Mouse (Mus musculus): Measurements from ENCODE around the gene Glt1d1. TPM values are rescaled to one million over a fixed set of nuclear protein-coding genes. Genes with fewer than 3 reads are reported as not detected.

Gene Glt1d1
- polyA plus RNA-seq, 1 experiment from 2014 or later = 1.5 TPM

GRCm38 (mm10) chr5:127638177-127638576, 6.1 kb downstream of the Glt1d1 start:
- Histone ChIP-seq H3K9me3 (ENCODE audit: control insufficient read depth, low read length) (peaks cover 4% of the 10 kb centered on the region; the same call in 1 of the 2 replicates), H3K4me1 (replicated peaks; ENCODE audit: control insufficient read depth, insufficient read depth, low read length) (no peaks in the 10 kb centered on the region; the same call in 1 of the 2 replicates), H3K36me3 (ENCODE audit: control insufficient read depth, insufficient read depth, low read length) (no peaks in the 10 kb centered on the region), H3K27me3 (ENCODE audit: control insufficient read depth, insufficient read depth, low read length) (no peaks in the 10 kb centered on the region), H3K9ac (ENCODE audit: low read length) (no peak overlapping the region), H3K4me2 (ENCODE audit: low read depth, low read length, severe bottlenecking) (no peak overlapping the region), H3K4me3 (ENCODE audit: low read depth, low read length) (no peak overlapping the region), H3K27ac (ENCODE audit: low read depth, low read length) (no peak overlapping the region)
- 83% methylated on average over 2 of the region's 2 CpGs for WGBS
- DNase-seq (ENCODE audit: low spot score) (no peak), ATAC-seq (replicated peaks; ENCODE audit: low FRiP score) (no peak)

GRCm38 (mm10) chr5:127639067-127639605, 7.1 kb downstream of the Glt1d1 start:
- Histone ChIP-seq H3K27me3 (ENCODE audit: control insufficient read depth, insufficient read depth, low read length) (no peaks in the 10 kb centered on the region), H3K27ac (ENCODE audit: low read depth, low read length) (no peak overlapping the region), H3K9me3 (ENCODE audit: control insufficient read depth, low read length) (peaks cover 4% of the 10 kb centered on the region; the same call in 1 of the 2 replicates), H3K4me3 (ENCODE audit: low read depth, low read length) (no peak overlapping the region), H3K9ac (ENCODE audit: low read length) (no peak overlapping the region), H3K4me2 (ENCODE audit: low read depth, low read length, severe bottlenecking) (no peak overlapping the region), H3K36me3 (ENCODE audit: control insufficient read depth, insufficient read depth, low read length) (no peaks in the 10 kb centered on the region), H3K4me1 (replicated peaks; ENCODE audit: control insufficient read depth, insufficient read depth, low read length) (no peaks in the 10 kb centered on the region)
- 89% methylated on average over 6 of the region's 6 CpGs for WGBS
- DNase-seq (ENCODE audit: low spot score) (no peak), ATAC-seq (replicated peaks; ENCODE audit: low FRiP score) (no peak)

DNA sequence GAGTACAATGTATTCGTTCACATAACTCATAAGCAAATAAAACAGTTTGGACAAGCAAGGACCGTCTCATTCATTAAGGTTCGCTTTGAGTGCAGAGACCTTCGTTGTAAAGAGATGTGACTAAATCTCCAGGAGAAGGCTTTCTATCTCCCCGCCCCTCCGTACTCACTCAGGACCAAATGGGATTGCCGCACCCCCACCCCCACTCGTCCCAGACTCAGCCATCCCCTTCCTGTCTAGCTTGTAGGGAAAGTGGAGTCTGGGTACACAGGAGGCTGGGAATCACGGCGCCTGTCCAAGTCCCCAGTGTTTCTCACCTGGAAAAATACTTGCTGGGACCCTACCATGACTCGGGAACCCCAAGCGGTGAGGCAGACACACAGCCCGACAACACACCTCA, 7.6 kb downstream of the Glt1d1 start:
- Histone ChIP-seq H3K9me3 (ENCODE audit: control insufficient read depth, low read length) (peaks cover 4% of the 10 kb centered on the region; the same call in 1 of the 2 replicates), H3K4me2 (ENCODE audit: low read depth, low read length, severe bottlenecking) (no peak overlapping the region), H3K36me3 (ENCODE audit: control insufficient read depth, insufficient read depth, low read length) (no peaks in the 10 kb centered on the region), H3K27ac (ENCODE audit: low read depth, low read length) (no peak overlapping the region), H3K27me3 (ENCODE audit: control insufficient read depth, insufficient read depth, low read length) (no peaks in the 10 kb centered on the region), H3K4me3 (ENCODE audit: low read depth, low read length) (no peak overlapping the region), H3K4me1 (replicated peaks; ENCODE audit: control insufficient read depth, insufficient read depth, low read length) (no peaks in the 10 kb centered on the region), H3K9ac (ENCODE audit: low read length) (no peak overlapping the region)
- no peak for ATAC-seq (replicated peaks; ENCODE audit: low FRiP score)
- 95% methylated on average over 13 of the region's 13 CpGs for WGBS
- DNase-seq (ENCODE audit: low spot score) = no peak

GRCm38 (mm10) chr5:127640359-127640758, 8.3 kb downstream of the Glt1d1 start:
- DNase-seq (ENCODE audit: low spot score) (no peak), ATAC-seq (replicated peaks; ENCODE audit: low FRiP score) (no peak)
- Histone ChIP-seq H3K27me3 (ENCODE audit: control insufficient read depth, insufficient read depth, low read length) (no peaks in the 10 kb centered on the region), H3K9me3 (ENCODE audit: control insufficient read depth, low read length) (peaks cover 4% of the 10 kb centered on the region; the same call in 1 of the 2 replicates), H3K4me1 (replicated peaks; ENCODE audit: control insufficient read depth, insufficient read depth, low read length) (no peaks in the 10 kb centered on the region), H3K27ac (ENCODE audit: low read depth, low read length) (no peak overlapping the region), H3K9ac (ENCODE audit: low read length) (no peak overlapping the region), H3K4me2 (ENCODE audit: low read depth, low read length, severe bottlenecking) (no peak overlapping the region), H3K4me3 (ENCODE audit: low read depth, low read length) (no peak overlapping the region), H3K36me3 (ENCODE audit: control insufficient read depth, insufficient read depth, low read length) (no peaks in the 10 kb centered on the region)
- 97% methylated on average over 3 of the region's 3 CpGs for whole genome bisulfite sequencing

GRCm38 (mm10) chr5:127641185-127641958, 9.3 kb downstream of the Glt1d1 start:
- Histone ChIP-seq H3K27me3 (ENCODE audit: control insufficient read depth, insufficient read depth, low read length) (no peaks in the 10 kb centered on the region), H3K9me3 (ENCODE audit: control insufficient read depth, low read length) (peaks cover 4% of the 10 kb centered on the region; the same call in 1 of the 2 replicates), H3K4me1 (replicated peaks; ENCODE audit: control insufficient read depth, insufficient read depth, low read length) (no peaks in the 10 kb centered on the region), H3K36me3 (ENCODE audit: control insufficient read depth, insufficient read depth, low read length) (no peaks in the 10 kb centered on the region), H3K4me2 (ENCODE audit: low read depth, low read length, severe bottlenecking) (no peak overlapping the region), H3K27ac (ENCODE audit: low read depth, low read length) (no peak overlapping the region), H3K9ac (ENCODE audit: low read length) (no peak overlapping the region), H3K4me3 (ENCODE audit: low read depth, low read length) (no peak overlapping the region)
- no peak for DNase-seq (ENCODE audit: low spot score)
- WGBS = 93% methylated on average over 15 of the region's 15 CpGs
- ATAC-seq (replicated peaks; ENCODE audit: low FRiP score) = no peak

- Histone ChIP-seq H3K9ac (ENCODE audit: low read length) (no peak overlapping the region), H3K4me2 (ENCODE audit: low read depth, low read length, severe bottlenecking) (no peak overlapping the region), H3K27me3 (ENCODE audit: control insufficient read depth, insufficient read depth, low read length) (no peaks in the 10 kb centered on the region), H3K27ac (ENCODE audit: low read depth, low read length) (no peak overlapping the region), H3K4me1 (replicated peaks; ENCODE audit: control insufficient read depth, insufficient read depth, low read length) (no peaks in the 10 kb centered on the region), H3K36me3 (ENCODE audit: control insufficient read depth, insufficient read depth, low read length) (peaks cover 5% of the 10 kb centered on the region; the same call in 1 of the 2 replicates), H3K9me3 (ENCODE audit: control insufficient read depth, low read length) (no peaks in the 10 kb centered on the region), H3K4me3 (ENCODE audit: low read depth, low read length) (no peak overlapping the region)
- DNase-seq (ENCODE audit: low spot score) (peak; percentile 55), ATAC-seq (replicated peaks; ENCODE audit: low FRiP score) (no peak)
- 82% methylated on average over 6 of the region's 6 CpGs for WGBS
These were observed 16.0 kb downstream of the Glt1d1 start for GRCm38 (mm10) chr5:127648046-127648445.

GRCm38 (mm10) chr5:127649077-127649476, 17.0 kb downstream of the Glt1d1 start:
- Histone ChIP-seq H3K4me1 (replicated peaks; ENCODE audit: control insufficient read depth, insufficient read depth, low read length) (no peaks in the 10 kb centered on the region), H3K9ac (ENCODE audit: low read length) (no peak overlapping the region), H3K9me3 (ENCODE audit: control insufficient read depth, low read length) (no peaks in the 10 kb centered on the region), H3K4me2 (ENCODE audit: low read depth, low read length, severe bottlenecking) (no peak overlapping the region), H3K36me3 (ENCODE audit: control insufficient read depth, insufficient read depth, low read length) (peaks cover 5% of the 10 kb centered on the region; the same call in 1 of the 2 replicates), H3K27ac (ENCODE audit: low read depth, low read length) (no peak overlapping the region), H3K4me3 (ENCODE audit: low read depth, low read length) (no peak overlapping the region), H3K27me3 (ENCODE audit: control insufficient read depth, insufficient read depth, low read length) (no peaks in the 10 kb centered on the region)
- ATAC-seq (replicated peaks; ENCODE audit: low FRiP score) (no peak), DNase-seq (ENCODE audit: low spot score) (peak; percentile 56)

GRCm38 (mm10) chr5:127658257-127658656, 26.2 kb downstream of the Glt1d1 start:
- Histone ChIP-seq H3K27ac (ENCODE audit: low read depth, low read length) (no peak overlapping the region), H3K4me3 (ENCODE audit: low read depth, low read length) (no peak overlapping the region), H3K9ac (ENCODE audit: low read length) (no peak overlapping the region), H3K36me3 (ENCODE audit: control insufficient read depth, insufficient read depth, low read length) (no peaks in the 10 kb centered on the region; the same call in 1 of the 2 replicates), H3K9me3 (ENCODE audit: control insufficient read depth, low read length) (peaks cover 3% of the 10 kb centered on the region; the same call in 1 of the 2 replicates), H3K4me2 (ENCODE audit: low read depth, low read length, severe bottlenecking) (no peak overlapping the region), H3K27me3 (ENCODE audit: control insufficient read depth, insufficient read depth, low read length) (no peaks in the 10 kb centered on the region), H3K4me1 (replicated peaks; ENCODE audit: control insufficient read depth, insufficient read depth, low read length) (no peaks in the 10 kb centered on the region)
- WGBS = 87% methylated on average over 2 of the region's 2 CpGs
- ATAC-seq (replicated peaks; ENCODE audit: low FRiP score) (no peak), DNase-seq (ENCODE audit: low spot score) (no peak)

Measured in forebrain, embryonic 11.5 days (tissue).